Mouse (Mus musculus) CD4-positive, CD25-positive, alpha-beta regulatory T cell, adult 4 months (primary cell): ENCODE measurements around the gene Ltbp1. TPM values are rescaled to one million over a fixed set of nuclear protein-coding genes. Genes with fewer than 3 reads are reported as not detected.

Experiments
- ATAC-seq: one replicate; pipeline ENCODE4 v1.8.0; 2017
- polyA plus RNA-seq, 2 experiments: library from polyadenylated mRNA; unstranded; fragments of 100-300 nt; shearing (Covaris generic); gene quantifications; one replicate each; pipeline ENCODE4 v1.2.1; 2017

The Ltbp1 gene
- polyA plus RNA-seq, 2 experiments from 2014 or later: 0.20 TPM; not detected in 1

DNA sequence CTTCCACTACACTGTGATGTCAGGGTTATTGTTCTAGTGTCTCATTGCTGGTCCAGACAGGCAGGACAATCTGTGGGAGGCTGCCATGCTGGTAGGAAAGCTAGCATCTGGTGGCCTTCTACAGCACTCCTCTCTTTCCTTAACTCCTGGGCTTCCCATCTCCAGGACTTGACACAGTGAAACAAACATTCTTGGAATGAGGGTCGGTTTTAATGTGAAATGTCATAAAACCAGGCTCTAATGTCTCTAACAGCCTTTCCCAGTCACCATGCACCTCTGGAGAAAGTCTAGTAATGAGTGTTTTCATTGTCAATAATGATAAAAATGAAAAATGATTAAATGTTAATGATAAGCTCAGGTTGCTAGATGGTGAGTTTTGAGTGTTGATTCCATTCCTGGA, 237.9 kb downstream of the Ltbp1 start:
- ATAC-seq: no peak

DNA sequence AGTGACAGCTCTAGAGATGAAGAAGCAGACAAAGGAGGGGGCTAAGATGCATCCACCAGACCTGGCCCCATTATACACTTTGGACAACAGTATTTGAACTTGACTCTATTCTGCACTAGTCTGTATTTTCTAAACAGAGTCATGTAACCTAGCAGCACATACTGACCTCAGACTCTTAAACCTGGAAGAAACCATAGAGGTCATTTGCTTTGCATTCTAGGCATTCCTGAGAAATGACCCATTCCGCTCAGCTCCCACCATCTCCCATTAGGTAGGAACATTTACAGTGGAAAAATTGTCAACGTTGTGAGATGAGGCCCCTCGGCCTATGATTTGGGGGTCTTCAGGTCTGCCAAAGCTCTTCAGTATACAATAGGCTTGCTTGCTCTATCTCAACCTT, 238.8 kb downstream of the Ltbp1 start:
- ATAC-seq: no peak

DNA sequence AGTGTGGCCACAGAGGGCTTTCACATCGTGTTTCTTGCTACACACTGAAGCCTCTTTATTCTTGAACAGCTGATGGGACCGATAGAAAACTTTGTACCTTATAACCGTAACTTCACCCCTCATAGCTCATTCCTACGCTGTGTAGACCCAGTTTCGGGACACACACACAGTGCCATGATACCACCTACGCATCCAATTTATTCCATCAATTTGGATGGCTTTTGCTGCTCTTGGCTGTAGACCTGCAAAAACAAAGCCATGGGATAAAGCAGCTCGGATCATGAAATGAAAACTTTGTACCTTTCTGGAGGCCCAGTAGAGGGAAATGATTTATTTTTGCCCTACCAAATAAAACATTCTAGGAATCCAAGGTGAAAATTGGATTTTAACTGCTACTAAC, 239.7 kb downstream of the Ltbp1 start:
- no peak for ATAC-seq

GRCm38 (mm10) chr17:75248632-75249031, 243.3 kb downstream of the Ltbp1 start:
- no peak for ATAC-seq

DNA sequence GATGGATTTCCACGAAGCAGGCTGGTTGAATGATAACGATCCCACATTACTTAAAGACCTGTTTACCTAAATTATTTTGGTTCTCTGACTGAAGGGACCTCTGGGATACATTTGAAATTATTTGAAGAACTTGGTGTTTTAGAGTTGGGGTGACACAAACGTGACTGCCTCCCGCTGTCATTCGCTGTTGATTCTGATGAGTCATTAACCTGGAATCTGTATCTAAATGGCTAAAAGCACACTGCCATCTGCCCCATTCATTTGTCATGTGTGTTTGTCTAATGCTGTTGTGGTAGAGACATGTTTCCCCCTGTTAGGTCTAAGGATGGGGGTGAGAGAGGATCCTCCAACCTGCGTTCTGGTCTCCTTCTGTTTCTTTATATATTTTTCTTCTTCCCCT, 245.2 kb downstream of the Ltbp1 start:
- no peak for ATAC-seq

DNA sequence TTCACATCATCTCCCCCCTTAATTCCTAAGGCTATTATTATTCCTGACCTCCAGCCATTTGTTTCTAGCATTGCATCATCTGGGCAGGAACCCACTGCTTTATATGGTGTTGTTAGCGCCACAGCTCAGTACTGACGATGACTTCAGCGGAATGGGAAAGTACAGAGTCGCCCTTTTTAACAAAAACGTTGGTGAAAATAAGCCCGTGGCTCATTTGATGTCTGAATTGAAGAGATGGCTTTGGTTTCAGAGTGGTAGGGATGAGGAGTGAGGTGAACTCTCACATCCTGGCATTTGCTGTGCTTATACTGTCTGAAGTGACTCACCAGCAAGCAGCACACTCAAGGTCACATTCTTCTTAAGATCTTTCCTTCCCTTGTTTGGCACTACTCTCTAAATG, 245.7 kb downstream of the Ltbp1 start:
- no peak for ATAC-seq

- no peak for ATAC-seq
Observed at GRCm38 (mm10) chr17:75252540-75252939, 247.2 kb downstream of the Ltbp1 start.

DNA sequence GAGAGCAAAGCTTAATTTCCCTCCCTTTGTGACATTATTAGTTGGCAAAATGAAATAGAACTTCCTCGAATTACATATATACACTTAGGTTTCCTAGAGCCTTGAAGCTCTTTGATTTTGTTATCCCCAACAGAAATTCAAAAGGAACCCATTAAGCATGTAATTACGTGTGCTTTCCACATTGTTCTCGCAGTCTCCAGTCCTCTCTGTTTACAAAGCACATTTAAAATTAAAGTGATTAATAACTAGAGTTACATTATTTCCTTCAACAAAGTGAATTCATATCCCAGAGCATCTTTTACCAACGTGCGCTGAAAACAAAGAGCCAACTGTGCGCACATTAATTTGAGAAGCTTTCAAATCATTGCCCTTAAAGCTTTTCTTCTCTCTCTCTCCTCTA, 249.5 kb downstream of the Ltbp1 start:
- no peak for ATAC-seq

DNA sequence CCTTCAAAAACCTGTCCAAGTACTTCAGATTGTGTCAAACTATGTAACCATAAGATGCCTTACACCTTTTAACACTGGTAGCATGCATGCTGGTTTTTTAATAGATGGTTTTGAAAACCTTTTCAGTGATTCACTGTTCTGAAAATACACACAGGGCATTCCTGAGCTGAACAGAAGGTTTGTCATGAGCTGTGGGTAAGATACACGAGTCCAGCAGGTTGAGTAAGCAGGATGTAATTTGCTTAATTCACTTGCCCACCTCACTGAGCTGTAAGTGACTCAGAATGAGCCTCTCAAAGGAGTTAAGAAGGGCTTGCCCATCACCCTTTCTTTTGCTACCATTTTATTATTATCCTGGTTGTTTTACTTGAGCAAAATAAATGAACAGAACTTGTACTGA, 250.6 kb downstream of the Ltbp1 start:
- no peak for ATAC-seq

GRCm38 (mm10) chr17:75258427-75258826, 253.1 kb downstream of the Ltbp1 start:
- no peak for ATAC-seq

- no peak for ATAC-seq
Observed at GRCm38 (mm10) chr17:75263336-75263990, 258.1 kb downstream of the Ltbp1 start.

- no peak for ATAC-seq
Observed at GRCm38 (mm10) chr17:75268506-75268905, 263.1 kb downstream of the Ltbp1 start.

DNA sequence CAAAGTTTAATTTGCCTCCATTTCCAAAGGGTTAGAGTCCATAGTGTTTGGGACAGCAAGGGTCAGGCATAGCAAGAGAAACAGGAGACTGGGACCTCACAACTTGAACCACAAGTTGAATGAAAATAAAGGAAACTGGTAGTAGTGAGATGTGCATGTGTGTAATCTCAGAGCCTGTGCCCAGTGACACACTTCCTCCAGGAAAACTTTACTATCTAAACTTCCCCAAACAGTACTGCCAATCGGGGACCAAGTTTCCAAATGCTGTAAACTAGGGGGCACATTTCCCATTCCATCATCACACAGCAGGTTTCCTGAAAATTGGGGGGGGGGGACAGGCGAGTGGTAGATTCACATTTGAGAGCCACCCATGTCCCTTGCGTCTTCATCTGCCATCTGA, 267.1 kb downstream of the Ltbp1 start:
- ATAC-seq: no peak

GRCm38 (mm10) chr17:75273272-75273671, 267.9 kb downstream of the Ltbp1 start:
- no peak for ATAC-seq

GRCm38 (mm10) chr17:75275302-75275701, 269.9 kb downstream of the Ltbp1 start:
- no peak for ATAC-seq

DNA sequence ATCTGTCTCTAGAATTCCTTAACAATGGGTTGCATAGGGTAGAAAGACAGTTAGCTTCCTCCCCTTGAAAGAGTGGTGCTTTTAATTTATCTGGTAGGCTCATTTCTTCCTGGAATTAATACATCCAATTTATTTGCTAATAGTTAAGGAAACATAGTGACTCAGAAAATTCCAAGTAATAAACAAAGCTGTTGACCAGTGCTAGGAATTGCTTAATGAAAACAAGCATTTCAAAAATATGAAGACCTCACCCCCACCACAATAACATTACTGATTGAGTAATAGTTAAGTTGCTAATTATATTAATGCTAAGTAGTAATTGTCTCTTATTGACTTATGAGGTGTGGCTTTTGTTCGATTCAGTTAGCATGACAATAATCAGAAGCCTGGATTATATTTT, 272.7 kb downstream of the Ltbp1 start:
- no peak for ATAC-seq

DNA sequence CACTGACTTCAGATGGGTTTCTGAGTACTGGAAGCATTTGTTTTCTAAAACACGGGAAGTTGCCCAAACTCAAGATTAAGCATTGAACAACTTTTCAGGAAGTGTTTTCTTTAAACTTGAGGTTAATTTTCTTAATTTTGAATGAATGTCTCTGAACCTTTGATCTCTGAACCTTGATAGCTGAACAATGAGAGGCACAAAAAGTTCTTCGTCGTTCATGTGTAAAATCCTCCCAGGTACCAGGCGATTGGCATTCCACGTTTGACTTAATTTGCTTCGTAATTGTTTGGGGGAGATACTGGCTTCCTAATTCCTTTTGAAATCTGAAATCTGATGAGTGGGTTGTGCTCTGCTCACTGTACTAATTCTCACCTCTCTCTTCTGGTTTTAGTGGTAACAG, 273.2 kb downstream of the Ltbp1 start:
- ATAC-seq: no peak

DNA sequence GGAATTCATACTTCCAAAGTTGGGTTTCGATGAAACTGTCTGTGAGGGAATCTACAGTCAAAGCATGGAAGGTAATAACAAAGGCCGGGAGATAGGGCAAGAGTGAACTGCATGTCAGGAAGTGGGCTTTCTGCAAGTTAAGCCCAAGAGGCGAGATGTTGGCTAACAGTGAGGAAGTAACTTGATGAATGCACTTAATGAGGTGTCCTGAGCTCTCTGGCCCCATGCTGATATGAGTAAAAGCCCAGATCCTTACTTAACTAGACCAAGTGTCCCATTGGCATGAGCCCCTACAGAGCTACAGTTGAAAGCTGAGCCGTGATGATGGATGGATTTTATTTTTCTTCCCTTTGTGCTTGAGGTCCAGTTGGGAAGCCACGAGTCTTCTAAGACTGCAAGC, 276.0 kb downstream of the Ltbp1 start:
- ATAC-seq: no peak

- no peak for ATAC-seq
Observed at GRCm38 (mm10) chr17:75284876-75285708, 279.7 kb downstream of the Ltbp1 start.

GRCm38 (mm10) chr17:75292986-75293385, 287.6 kb downstream of the Ltbp1 start:
- ATAC-seq: no peak

DNA sequence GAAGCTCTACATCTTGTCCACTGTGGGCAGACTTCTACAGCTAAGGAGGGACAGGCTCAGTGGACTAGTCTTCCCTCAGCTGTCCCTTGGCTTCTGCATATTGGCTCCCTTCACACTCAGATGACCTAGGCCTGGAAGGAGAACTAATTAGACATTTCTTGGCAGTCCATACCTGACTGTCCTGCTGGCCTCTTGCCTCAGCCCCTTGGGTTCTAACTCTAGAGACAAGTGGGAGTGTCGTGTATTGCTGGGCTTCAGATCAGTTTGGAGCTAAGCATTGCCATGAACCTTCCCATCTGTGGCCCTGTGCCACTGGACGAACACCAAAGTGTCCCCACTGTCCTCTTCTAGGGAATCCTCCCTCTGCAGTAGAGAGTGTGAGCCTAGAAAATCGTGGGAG, 288.4 kb downstream of the Ltbp1 start:
- ATAC-seq: no peak

- ATAC-seq: no peak
Observed at GRCm38 (mm10) chr17:75300908-75301307, 295.5 kb downstream of the Ltbp1 start.

GRCm38 (mm10) chr17:75304807-75305420, 299.5 kb downstream of the Ltbp1 start:
- ATAC-seq: no peak

GRCm38 (mm10) chr17:75305714-75306113, 300.3 kb downstream of the Ltbp1 start:
- ATAC-seq: no peak
